Mouse (Mus musculus) lung, postnatal 4 days (tissue): ENCODE measurements at regions not wholly inside any gene's neighbourhood (a gene's known extent, or its start where the extent isn't known, plus 50 kb on each side); places are given as distances from the start of the nearest gene placed in this dataset.

Experiments used
- DNase-seq, 2 experiments: peaks; one replicate each; pipeline ENCODE4 v3.0.0; 2021

- DNase-seq = no peak
Observed at GRCm38 (mm10) chr9:41273171-41273781, 111.8 kb upstream of the Ubash3b start.

DNA sequence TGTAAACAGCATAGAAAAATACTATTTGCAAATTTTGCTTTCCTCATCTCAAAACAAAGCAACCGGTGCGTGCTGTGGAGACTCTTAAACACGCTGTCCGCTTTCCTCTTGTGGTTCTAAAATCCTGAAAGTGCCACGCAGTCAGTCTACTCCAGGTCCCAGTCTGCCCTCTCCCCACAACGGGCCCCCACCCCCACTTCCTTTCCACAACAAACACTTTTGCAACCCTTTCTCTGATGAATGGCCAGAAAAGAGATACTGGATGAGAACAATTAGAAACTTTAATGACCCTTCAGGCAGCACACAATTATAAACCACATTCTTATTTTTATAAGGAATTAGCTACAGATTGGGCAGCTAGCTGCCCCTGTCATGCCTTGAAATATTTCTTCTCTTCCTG is 111.1 kb upstream of the Ubash3b start:
- peak; percentile 9 to 29 for DNase-seq

- no peak for DNase-seq
Observed at GRCm38 (mm10) chr9:41268112-41268511, 106.6 kb upstream of the Ubash3b start.

DNA sequence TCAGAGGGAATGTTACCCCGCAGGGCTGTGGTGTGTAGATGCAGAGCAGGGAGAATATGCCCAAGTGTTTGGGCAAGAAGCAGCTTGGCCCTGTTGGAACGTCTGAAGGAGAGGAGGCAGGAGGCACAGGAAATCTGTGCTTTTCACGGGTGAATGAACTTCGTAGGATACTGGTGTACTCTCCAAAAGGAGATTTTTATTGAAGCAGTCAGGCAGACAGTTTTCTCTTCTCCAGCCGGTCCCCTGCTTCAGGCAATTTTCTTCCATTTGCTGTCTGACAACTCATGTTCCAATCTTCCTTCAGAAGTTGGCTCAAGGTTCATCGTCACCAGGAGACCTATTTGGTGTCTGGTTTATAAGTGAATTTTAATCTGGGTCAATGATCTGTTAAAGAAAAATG is 103.0 kb upstream of the Ubash3b start:
- DNase-seq = no peak

GRCm38 (mm10) chr9:41257244-41257643 is 95.7 kb upstream of the Ubash3b start:
- DNase-seq = no peak

DNA sequence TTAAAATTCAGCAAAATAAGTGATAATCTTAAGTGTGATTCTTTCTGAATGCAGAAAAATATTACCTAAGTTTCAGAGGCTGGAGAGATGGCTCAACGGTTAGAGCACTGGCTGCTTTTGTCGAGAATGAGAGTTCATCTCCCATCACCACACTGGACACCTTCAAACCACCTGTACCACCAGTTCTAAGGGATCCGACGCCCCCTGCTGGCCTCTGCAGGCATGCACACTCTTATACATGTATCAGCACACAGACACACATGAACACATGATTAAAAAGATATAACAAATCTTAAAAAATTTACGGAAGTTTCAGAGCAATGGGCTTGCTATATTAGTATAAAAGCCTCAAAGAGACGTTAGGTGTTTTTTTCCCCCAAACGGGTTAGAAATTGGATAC is 80.9 kb upstream of the Ubash3b start:
- DNase-seq = no peak

DNA sequence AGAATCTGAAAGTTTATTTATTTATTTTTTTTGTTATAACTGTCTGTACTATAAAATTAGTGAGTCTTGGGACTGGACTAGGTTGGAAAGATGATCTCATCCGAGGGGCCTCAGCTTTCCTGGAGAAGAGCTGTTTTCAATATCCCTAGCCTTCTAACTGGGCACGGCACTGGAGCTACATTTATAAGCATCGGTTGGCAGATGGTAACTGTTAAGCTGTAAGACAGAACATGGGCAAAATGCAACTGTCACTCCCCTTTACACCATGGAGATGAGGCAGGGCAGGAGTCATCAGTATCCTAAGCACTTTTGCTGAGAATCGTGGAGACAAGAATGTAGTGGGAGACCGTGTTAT is 77.6 kb upstream of the Ubash3b start:
- DNase-seq = no peak

- no peak for DNase-seq
Observed at GRCm38 (mm10) chr9:41238395-41239096, 77.0 kb upstream of the Ubash3b start.

DNA sequence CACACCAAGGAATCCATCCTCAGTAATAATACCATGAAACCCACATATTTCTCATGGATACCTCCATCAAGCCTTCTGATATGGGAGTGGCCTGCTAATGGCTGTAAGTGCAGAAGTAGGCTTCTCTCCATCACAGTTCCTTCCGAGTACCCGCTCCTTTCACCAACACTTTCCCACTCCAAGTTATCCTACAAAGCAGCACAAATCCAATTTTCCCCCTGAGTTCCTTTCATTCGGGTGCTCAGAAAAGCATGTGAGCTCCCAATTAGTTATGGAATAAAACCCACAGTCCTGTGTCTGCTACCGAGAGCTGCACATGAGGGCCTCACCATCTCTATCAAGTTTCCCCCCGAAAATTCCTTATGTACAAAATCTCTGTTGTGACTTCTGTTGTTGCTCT is 75.8 kb upstream of the Ubash3b start:
- DNase-seq = no peak

- DNase-seq = no peak
Observed at GRCm38 (mm10) chr9:41229225-41229582, 67.7 kb upstream of the Ubash3b start.

DNA sequence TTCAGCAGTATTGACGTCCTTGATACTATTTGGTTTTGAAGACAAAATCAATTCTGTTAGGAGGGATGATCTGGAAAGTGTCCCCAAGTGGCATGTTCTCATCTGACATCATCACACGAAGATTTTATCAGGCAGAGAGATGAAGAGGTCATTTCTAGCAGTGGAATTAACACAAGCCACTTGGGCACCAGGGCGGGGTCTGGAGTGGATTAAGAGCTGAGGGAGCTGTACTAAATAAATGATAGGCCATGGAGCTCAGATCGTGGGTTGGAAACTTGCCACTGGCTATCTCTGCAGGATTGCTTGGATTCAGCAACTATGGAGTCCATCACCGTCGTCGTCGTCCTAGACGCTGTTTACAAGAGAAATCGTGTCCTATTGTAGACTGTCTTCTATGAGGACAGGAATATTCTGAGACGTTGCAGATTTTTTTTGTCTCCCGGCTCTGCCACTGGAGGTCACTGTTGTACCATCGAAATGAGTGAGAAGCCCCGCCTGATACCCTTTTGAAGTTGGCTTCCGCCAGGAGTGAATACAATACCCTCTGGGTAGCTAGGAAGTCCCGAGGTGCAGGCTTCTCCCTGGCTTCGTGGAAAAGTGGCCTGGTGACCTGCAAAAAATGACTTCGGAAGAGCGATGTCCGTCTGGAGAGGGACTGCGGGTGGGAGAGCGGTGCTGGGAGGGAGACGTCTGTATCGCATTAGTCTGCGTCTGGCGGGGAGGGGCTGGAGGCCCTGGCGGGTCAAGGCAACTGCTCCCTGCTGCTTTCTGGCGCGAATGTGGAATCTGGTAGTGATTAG is 67.1 kb upstream of the Ubash3b start:
- peak; percentile 87 to 93 for DNase-seq

GRCm38 (mm10) chr9:41223406-41223805 is 61.9 kb upstream of the Ubash3b start:
- no peak for DNase-seq

- DNase-seq = no peak
Observed at GRCm38 (mm10) chr9:41222346-41223015, 61.0 kb upstream of the Ubash3b start.

DNA sequence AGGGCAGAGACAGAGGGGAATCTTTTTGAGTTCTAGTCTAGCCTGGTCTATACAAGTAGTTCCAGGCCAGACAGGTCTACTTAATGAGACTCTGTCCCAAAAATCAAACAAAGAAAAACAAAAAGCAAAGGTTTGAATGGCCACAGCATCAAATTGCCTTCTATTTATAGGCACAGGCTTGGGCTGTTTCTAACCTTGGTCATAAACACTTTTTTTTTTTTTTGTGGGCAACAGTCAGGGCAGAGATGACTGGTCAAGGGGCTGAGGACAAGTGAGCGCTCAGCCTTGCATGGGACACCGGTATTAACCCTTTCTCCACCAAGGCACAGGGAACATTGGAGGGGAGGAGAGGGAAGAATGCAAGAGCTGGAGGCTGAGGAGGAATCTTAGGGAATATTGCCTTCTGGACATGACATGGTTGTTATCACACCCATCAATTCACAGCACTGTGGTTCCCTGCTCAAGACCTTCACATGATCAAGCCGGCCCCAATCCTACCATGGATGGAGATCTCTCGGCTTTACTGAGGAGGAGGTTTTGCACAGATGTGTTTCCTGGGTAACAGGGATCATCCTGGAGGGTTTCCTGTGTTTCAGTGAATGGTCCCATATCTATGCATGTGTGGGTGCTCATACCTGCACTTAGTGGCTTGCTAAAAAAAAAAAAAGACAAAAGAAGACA is 59.8 kb upstream of the Ubash3b start:
- no peak for DNase-seq

GRCm38 (mm10) chr9:41220105-41220669 is 58.7 kb upstream of the Ubash3b start:
- no peak for DNase-seq

DNA sequence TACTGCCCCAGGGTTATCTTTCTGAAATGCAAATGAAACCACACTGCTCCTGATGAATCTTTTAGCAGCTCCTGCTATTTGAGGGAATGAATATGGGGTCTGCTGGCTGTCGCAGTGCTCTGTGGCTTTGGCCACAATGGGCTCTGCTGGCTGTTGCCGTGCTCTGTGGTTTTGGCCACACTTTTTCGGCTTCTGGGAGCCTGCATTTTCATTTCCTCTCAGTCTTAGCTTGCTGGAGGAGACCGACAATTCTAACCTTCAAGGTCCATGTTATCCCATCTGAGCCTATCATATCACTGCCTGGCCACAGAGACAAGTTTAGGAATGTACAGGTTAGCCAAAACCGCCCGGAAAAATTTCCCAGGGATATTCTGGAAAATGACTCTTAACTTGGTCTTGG is 57.2 kb upstream of the Ubash3b start:
- DNase-seq = no peak

GRCm38 (mm10) chr9:41216248-41216647 is 54.8 kb upstream of the Ubash3b start:
- no peak for DNase-seq

- no peak for DNase-seq
Observed at GRCm38 (mm10) chr9:41215026-41215425, 53.5 kb upstream of the Ubash3b start.

DNA sequence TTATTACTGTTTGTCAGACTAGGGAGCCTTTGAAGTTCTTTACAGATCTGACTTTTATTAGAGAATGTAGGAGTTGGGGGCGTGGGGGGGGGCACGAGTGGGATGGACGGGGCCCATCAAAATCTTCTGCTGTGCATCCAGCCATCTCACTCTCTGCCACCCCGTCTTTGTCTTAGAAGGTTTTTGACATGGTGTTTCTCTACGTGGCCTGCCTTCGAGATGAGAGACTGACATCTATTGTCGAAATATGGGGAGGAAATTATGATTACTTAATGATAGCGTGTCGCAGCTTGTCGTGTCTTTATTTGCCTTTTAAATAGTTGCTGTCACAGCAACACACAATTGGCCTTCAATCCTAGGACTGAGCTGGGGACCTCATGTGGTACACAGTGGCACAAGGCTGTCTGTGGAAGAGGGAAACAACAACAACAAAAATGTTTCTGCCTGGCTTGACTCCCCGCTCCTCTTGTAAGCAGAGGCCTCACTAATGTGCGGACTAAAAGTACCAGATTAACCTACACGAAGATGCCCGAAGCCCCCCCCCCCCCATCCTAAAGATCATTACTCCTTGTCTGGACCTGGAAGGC is 51.5 kb upstream of the Ubash3b start:
- DNase-seq = no peak

- peak; percentile 48 to 59 for DNase-seq
Observed at GRCm38 (mm10) chr9:41212303-41212901, 50.9 kb upstream of the Ubash3b start.

GRCm38 (mm10) chr9:41211865-41212302 is 50.4 kb upstream of the Ubash3b start:
- no peak for DNase-seq
